Mouse (Mus musculus): ENCODE measurements at regions not wholly inside any gene's neighbourhood (a gene's known extent, or its start where the extent isn't known, plus 50 kb on each side); places are given as distances from the start of the nearest gene placed in this dataset.
A peak's percentile ranks its signal among the peaks of the same experiment; 100 is the strongest.

GRCm38 (mm10) chr3:41472586-41472985 is 82.9 kb upstream of the Jade1 start:
- DNase-seq: no peak

DNA sequence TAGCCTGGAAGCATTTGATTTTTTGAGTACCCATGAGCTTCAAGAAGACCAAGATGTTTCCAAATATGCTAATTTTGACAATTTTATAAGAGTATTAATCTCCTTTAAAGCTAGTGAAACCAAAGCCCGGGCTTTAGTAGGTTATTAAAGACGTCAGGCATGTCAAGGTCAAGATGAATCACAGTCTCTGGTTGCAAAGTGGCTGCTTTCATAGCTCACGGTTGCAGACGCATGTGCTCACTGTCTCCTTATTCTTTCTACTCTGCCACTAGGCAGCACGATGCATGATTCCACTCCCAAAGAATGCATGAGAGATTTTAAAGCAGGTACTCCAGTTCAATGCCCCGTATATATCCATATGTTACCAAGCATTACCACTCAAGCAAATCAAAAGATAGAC is 86.4 kb upstream of the Jade1 start:
- no peak for DNase-seq

DNA sequence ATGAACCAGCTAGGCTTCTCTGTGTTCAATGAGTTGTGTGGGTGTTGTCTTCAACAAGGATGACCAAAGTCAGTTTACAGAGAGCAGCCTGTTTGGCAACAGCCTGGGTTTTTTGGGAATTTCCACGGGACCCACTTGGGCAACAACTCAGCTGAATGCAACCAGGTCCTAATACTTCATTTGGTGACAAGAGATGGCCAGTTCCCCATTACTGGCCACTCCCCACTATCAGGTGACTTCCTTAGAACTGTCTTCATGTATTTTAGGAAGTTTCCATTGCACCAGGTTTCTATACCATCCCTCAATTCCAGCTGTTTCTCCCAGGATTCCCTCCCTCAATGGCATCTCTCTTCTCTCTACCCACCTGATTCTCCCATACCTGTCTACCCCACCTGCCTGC is 87.7 kb upstream of the Jade1 start:
- DNase-seq: no peak

- DNase-seq: peak in 1 of 2 experiments; percentile 6
These were observed 89.6 kb upstream of the Jade1 start for GRCm38 (mm10) chr3:41465893-41466292.

- DNase-seq: no peak
These were observed 92.4 kb upstream of the Jade1 start for GRCm38 (mm10) chr3:41462953-41463644.

- DNase-seq: no peak
These were observed 95.4 kb upstream of the Jade1 start for GRCm38 (mm10) chr3:41460131-41460530.

DNA sequence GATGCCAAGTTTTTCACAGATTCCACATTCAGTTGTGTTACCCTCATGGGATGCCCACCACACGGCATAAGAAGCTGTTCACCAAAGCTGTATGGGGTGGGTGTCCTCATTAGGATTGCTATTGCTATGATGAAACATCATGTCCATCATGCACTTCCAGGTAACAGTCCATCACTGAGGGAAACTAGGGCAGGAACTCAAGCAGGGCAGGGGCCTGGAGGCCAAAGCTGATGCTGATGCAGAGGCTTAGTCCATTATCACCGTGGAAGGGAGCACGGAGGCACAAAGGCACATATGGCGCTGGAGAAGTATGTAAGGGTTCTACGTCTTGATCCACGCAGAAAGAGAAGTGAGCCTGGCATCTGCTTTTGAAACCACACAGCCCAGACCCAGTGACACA is 97.4 kb upstream of the Jade1 start:
- DNase-seq: no peak

DNA sequence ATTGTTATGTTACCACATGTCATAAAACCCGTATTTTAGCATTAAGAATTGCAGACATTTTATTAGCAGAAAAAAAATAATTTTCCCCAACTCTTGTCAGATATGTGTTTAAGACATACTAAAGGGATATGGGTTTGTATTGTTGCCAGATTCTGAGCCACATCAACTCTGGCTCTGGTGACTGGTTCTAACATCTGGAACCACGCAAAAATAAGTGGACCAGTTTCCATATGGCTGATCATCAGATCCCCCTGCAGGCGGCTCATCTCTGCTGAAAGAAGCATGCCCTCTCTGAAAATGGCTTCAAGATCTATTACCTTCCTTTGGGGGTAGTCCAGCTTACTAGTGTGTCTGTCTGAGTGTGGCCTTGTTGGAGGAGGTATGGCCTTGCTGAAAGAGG is 102.0 kb upstream of the Jade1 start:
- no peak for DNase-seq

- DNase-seq: no peak
These were observed 102.8 kb upstream of the Jade1 start for GRCm38 (mm10) chr3:41452716-41453090.

DNA sequence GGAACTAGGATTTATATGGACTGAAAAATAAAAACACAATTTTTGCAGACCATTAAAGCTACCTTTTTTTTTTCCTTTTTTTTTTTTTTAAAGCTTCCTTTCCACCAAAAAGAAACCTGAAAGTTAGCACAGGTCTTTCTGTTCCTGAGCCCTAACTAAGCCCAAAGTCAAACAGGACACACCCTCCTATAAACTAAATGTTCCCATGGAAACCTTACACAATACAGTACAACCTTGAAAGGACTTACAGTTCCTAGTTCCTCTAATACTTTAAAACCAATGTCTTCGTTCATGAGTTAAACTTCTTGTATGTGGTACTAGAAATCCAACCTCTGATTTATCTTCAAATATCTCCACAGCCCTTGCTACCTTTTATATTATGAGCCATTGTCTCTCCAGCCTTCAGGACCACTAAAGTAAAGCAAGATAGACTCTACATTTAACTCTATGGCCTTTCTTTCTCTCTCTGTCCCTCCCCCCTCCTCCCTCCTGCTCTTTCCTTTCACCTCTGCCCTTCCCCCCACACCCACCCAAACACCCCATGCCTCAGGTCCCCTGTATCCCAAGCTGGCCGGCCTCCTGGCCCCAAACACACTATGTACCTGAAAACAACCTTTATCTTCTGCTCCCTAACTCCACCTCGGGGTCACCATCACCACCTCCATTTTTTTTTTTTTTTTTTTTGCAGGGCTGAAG is 103.4 kb upstream of the Jade1 start:
- DNase-seq: no peak

GRCm38 (mm10) chr3:41450696-41451095 is 104.8 kb upstream of the Jade1 start:
- DNase-seq: no peak

- no peak for DNase-seq
These were observed 111.2 kb upstream of the Jade1 start for GRCm38 (mm10) chr3:41444243-41444753.

DNA sequence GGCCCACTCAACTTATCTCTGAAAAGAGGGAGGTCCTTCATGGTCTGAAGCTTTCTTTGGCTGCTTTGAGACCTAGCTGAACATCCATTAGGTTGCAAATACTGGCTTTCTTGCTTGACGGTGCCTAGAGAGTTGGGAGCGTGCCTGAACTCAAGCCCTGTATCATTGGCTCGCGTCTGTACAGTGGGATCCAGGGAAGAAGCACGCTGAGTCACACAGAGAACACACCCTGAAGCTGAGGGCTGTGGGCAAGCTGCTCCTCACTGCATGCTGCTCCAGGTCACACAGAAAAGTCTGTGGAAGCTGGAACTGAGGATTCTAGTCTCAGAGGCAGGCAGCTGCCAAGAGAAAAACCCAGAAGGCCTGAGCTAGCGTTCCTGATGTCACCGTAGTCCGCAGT is 119.3 kb upstream of the Jade1 start:
- no peak for DNase-seq

GRCm38 (mm10) chr3:41433106-41433505 is 122.4 kb upstream of the Jade1 start:
- no peak for DNase-seq

DNA sequence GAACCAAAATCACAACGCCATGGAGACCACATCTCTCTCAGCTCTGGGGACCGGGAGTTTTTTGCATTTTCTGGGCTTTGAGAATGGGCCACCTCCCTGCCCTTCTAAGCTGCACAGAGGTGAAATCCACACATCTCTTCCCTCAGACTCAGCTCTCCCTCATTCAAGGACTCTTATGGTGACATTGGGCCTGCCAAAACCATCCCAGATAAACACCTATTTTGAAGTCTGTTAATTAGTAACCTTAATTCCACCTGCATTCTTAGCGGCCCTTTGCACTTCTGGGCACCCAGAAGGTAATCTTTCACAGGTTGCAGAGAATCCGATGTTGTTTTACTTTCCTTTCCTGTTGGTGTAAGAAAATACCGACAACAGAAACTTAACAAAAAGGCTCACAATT is 123.2 kb upstream of the Jade1 start:
- no peak for DNase-seq

DNA sequence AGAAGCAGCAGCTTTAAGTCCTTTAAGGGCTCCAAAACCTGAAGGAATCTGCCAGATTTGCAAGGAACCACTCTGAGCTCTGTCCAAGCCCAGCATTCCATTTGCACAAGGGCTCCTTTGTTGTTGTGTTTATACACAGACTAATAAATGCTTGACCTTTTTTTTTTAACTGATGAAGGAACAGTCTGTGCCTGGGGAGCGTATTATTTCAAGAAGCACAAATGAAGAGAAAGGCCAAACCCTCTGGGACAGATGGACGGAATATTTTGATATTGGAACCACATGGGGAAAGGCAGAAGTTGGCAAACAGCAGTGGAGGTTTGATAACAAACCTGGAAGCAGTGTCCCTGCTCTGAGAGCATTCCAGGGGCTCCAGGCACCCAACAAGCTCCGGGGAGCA is 125.3 kb upstream of the Jade1 start:
- DNase-seq: no peak

DNA sequence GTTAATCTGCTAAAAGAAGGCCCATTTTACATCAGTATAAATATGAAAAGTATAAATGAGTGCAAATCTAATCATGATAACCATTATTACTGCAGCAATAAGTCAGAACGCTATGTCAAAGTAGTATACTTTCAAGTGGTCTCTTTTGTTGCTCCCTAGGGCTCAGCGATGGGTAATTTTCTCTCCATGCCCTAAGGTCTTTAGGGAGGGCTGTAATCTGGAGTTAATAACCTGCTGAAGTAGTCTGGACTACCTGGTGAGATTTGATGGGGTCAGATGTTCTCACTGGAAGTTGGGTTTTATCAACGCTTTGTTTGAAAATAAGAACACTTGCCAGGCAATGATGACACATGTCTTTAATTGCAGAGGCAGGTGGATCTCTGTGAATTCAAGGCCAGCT is 128.6 kb upstream of the Jade1 start:
- DNase-seq: no peak

DNA sequence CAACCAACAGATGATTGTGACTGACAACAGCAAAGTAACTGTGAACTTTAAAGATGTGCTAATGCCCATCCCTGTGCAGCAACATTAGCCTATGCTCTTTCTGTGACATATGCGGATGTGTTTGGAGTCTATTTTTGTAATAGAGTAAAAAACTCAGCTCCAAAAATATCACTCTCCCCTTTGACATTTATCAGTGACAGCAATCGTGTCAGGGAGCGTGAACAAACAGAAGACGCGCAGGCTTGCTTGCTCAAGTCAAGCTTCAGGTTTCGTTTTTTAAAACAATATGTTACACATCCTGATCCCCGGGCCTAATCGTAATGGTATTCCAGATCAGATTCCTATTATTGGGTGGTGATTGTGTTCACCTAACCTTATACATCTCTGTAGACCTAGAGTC is 129.7 kb upstream of the Jade1 start:
- DNase-seq: no peak

DNA sequence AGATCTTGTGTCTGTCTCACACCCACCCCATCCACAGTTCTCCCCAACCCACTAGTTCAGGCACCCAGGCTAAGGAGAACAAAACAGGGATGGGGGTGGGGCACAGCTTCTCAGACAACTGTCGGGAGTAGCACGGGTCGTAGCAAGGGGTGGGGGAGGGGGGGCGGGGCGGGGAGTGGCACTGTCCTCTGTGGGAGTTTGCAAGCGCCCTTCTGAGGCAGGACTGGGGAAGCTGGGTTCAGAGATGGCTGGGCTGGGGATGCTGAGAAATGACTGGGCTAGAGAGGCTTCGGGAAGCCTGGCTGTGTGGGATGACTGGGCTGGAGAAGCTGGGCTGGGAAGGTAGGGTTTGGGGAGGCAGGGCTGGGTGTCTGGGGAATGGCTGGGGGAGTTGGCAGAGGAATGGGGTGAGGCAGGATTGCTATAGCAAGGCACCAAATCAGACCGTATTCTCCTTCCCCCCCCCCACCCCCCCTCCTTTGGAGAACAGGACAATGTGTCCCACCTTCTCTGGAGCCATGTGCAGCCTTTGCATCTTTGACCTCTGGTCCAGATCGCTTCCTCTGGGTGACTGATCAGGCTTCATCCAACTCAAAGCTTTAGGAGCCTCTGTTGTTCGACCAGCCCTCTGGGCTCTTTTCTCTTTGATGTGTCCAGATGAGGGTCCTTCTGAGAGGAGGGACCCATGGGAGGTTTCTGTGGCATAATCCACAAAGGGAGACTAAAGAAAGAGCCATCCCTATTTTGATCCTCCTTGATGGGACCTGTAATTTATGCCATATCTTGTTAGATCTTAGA is 131.2 kb upstream of the Jade1 start:
- no peak for DNase-seq

- DNase-seq: no peak
These were observed 131.9 kb upstream of the Jade1 start for GRCm38 (mm10) chr3:41423630-41424029.

- DNase-seq: no peak
These were observed 132.6 kb upstream of the Jade1 start for GRCm38 (mm10) chr3:41422615-41423579.

DNA sequence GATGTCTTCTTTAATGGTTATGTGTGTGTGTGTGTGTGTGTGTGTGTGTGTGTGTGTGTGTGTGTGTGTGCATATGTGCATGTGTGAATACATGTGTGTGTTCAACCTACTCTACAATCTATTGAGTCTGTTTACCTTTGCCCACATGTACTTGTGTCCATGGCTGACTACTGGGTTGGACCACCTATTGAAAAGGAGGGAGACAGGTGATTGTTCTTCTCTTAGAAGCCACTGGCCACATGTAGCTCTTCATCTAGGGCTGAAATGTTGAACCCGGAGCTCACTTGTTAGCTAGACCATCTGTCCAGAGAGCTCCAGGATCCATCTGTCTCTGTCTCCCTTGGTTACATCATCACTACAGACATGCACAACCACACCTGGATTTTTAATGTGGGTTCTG is 141.8 kb upstream of the Jade1 start:
- DNase-seq: no peak

- DNase-seq: peak in 1 of 2 experiments; percentile 6
These were observed 142.8 kb upstream of the Jade1 start for GRCm38 (mm10) chr3:41412698-41413097.

All from B cell, adult 2 months (primary cell).